Mouse (Mus musculus) limb, embryonic 14.5 days (tissue): ENCODE measurements around the gene Dis3l2. TPM values are rescaled to one million over a fixed set of nuclear protein-coding genes. Genes with fewer than 3 reads are reported as not detected.

ENCODE experiments used
- ATAC-seq: fragments of 200-750 bp; cut with Nextera tagmentation; 2 replicates; pipeline ENCODE4 v1.8.0; 2017; ENCODE audit warnings: low read depth, moderate number of reproducible peaks, moderate TSS enrichment; ENCODE audit not compliant: low FRiP score
- DNase-seq: peaks from one replicate; pipeline ENCODE4 v3.0.0-alpha.2; 2015; ENCODE audit warnings: low spot score
- H3K27ac ChIP-seq: fragments of 300-500 bp; sonication (generic); replicated peaks from 2 replicates; pipeline ENCODE4 v1.5.1; 2014; ENCODE audit warnings: low read depth, mild to moderate bottlenecking, low read length, moderate library complexity, mixed read lengths
- H3K27me3 ChIP-seq: fragments of 300-500 bp; sonication (generic); 2 replicates; pipeline ENCODE4 v1.6.1; 2014; ENCODE audit warnings: low read length, mixed read lengths; ENCODE audit not compliant: control insufficient read depth, insufficient read depth
- H3K36me3 ChIP-seq: fragments of 300-500 bp; sonication (generic); 2 replicates; pipeline ENCODE4 v1.6.1; 2014; ENCODE audit warnings: mild to moderate bottlenecking, low read length, moderate library complexity, mixed read lengths; ENCODE audit not compliant: control insufficient read depth, insufficient read depth
- H3K4me1 ChIP-seq: fragments of 300-500 bp; sonication (generic); 2 replicates; pipeline ENCODE4 v1.6.1; 2014; ENCODE audit warnings: antibody characterized with exemption, low read length, mixed read lengths; ENCODE audit not compliant: control insufficient read depth, insufficient read depth
- H3K4me2 ChIP-seq: fragments of 300-500 bp; sonication (generic); replicated peaks from 2 replicates; pipeline ENCODE4 v1.6.1; 2014; ENCODE audit warnings: low read depth, mild to moderate bottlenecking, low read length, moderate library complexity; ENCODE audit not compliant: severe bottlenecking
- H3K4me3 ChIP-seq: fragments of 300-500 bp; sonication (generic); replicated peaks from 2 replicates; pipeline ENCODE4 v1.5.1; 2014; ENCODE audit warnings: low read length
- H3K9ac ChIP-seq: fragments of 300-500 bp; sonication (generic); 2 replicates; pipeline ENCODE4 v1.6.1; 2014; ENCODE audit warnings: mild to moderate bottlenecking, low read depth, low read length, moderate library complexity; ENCODE audit not compliant: severe bottlenecking
- H3K9me3 ChIP-seq: fragments of 300-500 bp; sonication (generic); 2 replicates; pipeline ENCODE4 v1.6.1; 2016; ENCODE audit warnings: low read length; ENCODE audit not compliant: control insufficient read depth
- POLR2A ChIP-seq: fragments of 200-500 bp; IDR thresholded peaks from 2 replicates; pipeline ENCODE4 v1.8.0; 2012; ENCODE audit warnings: inconsistent platforms, mild to moderate bottlenecking, moderate library complexity, borderline replicate concordance; ENCODE audit not compliant: insufficient read depth, insufficient read length; ENCODE audit errors: extremely low read depth
- WGBS: fragments of 180-500 bp; shearing (Covaris S2); extraction: QIAGEN DNeasy Blood & Tissue Kit; methylation state at CpG from one replicate; pipeline ENCODE4 v1.1.7; 2014; 5-methylcytosine and 5-hydroxymethylcytosine counted together
- polyA plus RNA-seq, 2 experiments: library from polyadenylated mRNA; depleted of rRNA in 1 of 2; stranded (reverse) in 1 of 2; unstranded in 1 of 2; fragments of >200 nt; fragmentation: Nextera tagmentation in 1 of 2; extraction: Ambion mirVana in 1 of 2; gene quantifications; 2 replicates each; pipeline versions ENCODE4 v1.2.1 to v1.2.3; 2012 to 2014

Gene Dis3l2
- polyA plus RNA-seq, 2 experiments, result 22.2 to 24.4 TPM

DNA sequence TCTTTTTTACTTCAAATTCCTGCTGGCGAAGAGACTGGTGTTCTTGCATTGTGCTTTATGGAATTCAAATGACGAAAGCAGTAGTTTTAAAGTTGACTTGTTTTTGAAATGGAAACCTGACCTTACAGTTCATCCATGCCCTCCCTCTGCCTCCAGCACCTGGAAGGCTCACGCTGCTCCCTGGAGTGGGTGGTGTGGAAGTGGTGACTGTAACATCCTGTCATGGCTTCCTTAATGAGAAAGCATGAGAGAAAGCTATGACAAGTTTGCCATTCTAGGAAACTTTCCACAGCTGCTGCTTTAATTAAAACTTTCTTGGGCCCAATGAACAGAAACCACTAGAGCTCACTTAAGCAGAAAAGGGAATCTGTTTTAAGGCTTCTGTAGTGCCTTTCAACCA is 210.3 kb downstream of the Dis3l2 start:
- no peak for ATAC-seq
- H3K4me3 ChIP-seq, result no peak overlapping the region
- H3K27ac ChIP-seq, result no peak overlapping the region
- no peaks in the 10 kb centered on the region for H3K4me1 ChIP-seq
- no peaks in the 10 kb centered on the region for H3K9me3 ChIP-seq
- no peak for TF ChIP-seq POLR2A
- H3K27me3 ChIP-seq, result no peaks in the 10 kb centered on the region
- WGBS, result 63% methylated on average over 3 of the region's 3 CpGs
- no peak overlapping the region for H3K9ac ChIP-seq
- H3K36me3 ChIP-seq, result no peaks in the 10 kb centered on the region
- DNase-seq, result no peak
- H3K4me2 ChIP-seq, result no peak overlapping the region

DNA sequence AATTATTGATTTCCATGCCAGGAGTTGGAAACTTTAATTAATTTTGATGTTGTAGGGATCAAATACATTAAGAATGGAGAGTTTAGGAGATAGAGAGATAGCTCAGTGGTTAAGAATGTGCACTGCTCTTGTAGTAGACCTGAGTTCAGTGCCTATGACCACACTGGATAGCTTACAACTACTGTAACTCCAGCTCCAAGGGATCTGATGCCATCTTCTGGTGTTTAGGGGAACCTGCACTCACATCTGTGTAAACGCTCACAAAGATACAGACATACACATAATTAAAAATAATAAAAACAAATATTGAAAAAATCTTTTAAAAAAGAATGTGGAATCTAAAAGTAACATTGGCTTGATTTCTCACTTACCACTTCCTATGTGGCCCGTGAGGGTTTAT is 211.1 kb downstream of the Dis3l2 start:
- H3K4me3 ChIP-seq, result no peak overlapping the region
- WGBS, result 92% methylated on average over 2 of the region's 2 CpGs
- H3K9me3 ChIP-seq, result no peaks in the 10 kb centered on the region
- H3K4me1 ChIP-seq, result no peaks in the 10 kb centered on the region
- ATAC-seq (no peak), DNase-seq (no peak)
- H3K27ac ChIP-seq, result no peak overlapping the region
- no peak for TF ChIP-seq POLR2A
- no peaks in the 10 kb centered on the region for H3K36me3 ChIP-seq
- no peak overlapping the region for H3K9ac ChIP-seq
- no peak overlapping the region for H3K4me2 ChIP-seq
- H3K27me3 ChIP-seq, result no peaks in the 10 kb centered on the region

DNA sequence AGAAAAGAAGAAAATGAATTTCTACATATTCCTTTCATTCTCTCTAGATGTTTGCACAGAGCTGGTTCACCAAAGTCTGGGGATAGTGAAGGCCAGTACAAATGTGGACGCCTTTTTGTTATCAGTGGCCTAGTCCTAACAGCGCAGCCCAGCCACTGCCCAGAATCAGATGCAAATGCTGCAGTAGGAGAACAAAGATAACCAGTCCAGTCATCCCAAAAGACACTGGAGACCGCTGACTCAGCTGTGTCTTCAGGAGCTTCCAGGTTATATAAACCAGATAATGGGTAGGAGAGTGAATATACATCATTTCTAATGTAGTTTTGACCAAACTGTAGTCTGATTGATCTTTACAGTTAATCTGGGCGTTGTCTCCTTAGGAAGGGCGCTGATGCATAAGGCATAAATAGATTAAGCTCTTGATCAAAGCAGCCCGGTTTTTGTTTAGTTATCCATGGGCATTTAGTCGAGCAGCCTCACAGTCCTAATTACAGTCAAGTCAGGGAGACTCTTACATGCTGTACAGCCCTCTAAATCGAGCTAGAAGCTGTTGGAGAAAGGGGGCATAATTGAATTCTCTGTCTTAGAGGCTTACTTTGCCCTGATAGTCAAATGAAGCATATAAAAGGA is 212.9 kb downstream of the Dis3l2 start:
- DNase-seq (no peak), ATAC-seq (no peak)
- WGBS, result 84% methylated on average over 8 of the region's 8 CpGs
- no peaks in the 10 kb centered on the region for H3K9me3 ChIP-seq
- H3K4me2 ChIP-seq, result no peak overlapping the region
- no peaks in the 10 kb centered on the region for H3K27me3 ChIP-seq
- no peaks in the 10 kb centered on the region for H3K4me1 ChIP-seq
- no peak overlapping the region for H3K4me3 ChIP-seq
- no peak overlapping the region for H3K9ac ChIP-seq
- H3K36me3 ChIP-seq, result no peaks in the 10 kb centered on the region
- no peak for TF ChIP-seq POLR2A
- H3K27ac ChIP-seq, result no peak overlapping the region

DNA sequence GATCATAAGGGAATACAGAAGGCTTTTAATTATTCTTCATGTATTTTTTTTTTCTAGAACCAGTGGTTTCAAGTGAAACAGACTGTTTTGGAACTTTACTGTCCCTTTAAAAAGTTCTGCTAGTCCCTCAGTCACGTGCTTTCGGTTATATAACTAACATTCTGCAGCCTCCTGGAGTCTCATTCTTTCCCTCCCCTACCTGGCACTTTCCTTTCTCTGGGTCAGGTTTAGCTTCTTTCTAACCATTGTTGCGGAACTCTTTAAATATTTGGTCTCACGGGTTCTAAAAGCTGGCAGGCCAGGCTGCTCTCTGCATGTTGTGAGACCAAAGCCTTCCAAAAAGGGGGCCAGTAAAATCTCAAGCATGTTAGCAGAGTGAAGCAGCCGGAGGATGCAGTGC is 222.2 kb downstream of the Dis3l2 start:
- Histone ChIP-seq H3K27ac (no peak overlapping the region), H3K27me3 (no peaks in the 10 kb centered on the region), H3K4me1 (no peaks in the 10 kb centered on the region), H3K9ac (no peak overlapping the region), H3K36me3 (no peaks in the 10 kb centered on the region), H3K9me3 (no peaks in the 10 kb centered on the region), H3K4me3 (no peak overlapping the region), H3K4me2 (no peak overlapping the region)
- 50% methylated on average over 5 of the region's 5 CpGs for WGBS
- DNase-seq, result no peak
- ATAC-seq, result no peak
- no peak for TF ChIP-seq POLR2A

DNA sequence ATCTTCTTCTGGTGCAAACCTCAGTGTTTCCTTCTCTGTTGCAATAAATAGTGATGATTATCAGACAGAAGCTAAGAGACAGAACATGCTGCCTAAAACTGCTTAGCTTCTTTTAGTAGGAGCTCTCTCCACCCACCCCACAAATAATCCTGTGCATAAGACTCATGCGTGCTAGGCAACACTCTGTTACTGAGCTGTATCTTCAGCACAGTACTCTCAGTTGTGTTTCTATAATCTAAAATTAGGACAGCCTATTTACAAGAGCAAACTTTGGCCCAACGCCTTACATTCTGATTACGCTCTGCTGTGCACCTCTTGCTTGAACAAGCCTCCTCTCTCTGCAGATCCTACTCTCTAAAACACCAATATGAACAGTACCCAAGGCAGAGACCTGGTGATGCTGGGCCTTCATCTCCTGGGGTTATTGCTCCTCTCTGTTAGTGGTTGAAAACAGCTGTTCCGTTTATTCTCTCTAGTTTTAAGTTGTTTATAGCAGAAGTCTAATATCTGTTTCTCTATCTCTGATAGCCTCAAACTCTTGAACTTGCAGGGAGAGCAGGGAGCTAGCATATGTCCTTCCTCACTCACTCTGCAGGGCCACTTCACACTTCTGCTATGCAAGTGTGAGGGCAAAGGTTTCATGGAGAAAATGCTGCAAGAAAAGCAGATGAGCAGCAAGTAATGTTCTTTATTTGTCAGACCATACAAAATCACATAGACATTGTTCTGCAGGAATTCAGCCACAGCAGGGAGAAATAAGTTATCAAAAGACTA is 228.2 kb downstream of the Dis3l2 start:
- no peak overlapping the region for H3K4me2 ChIP-seq
- H3K9me3 ChIP-seq, result no peaks in the 10 kb centered on the region
- H3K4me1 ChIP-seq, result no peaks in the 10 kb centered on the region
- peaks cover 6% of the 10 kb centered on the region for H3K36me3 ChIP-seq
- no peak for TF ChIP-seq POLR2A
- ATAC-seq, result no peak
- no peak overlapping the region for H3K4me3 ChIP-seq
- H3K9ac ChIP-seq, result no peak overlapping the region
- no peak overlapping the region for H3K27ac ChIP-seq
- no peak for DNase-seq
- WGBS, result 93% methylated on average over 4 of the region's 4 CpGs
- H3K27me3 ChIP-seq, result no peaks in the 10 kb centered on the region
